Mouse (Mus musculus) erythroblast, embryonic 14.5 days (primary cell): ENCODE results near the gene Htr1d. TPM values are rescaled to one million over a fixed set of nuclear protein-coding genes. Genes with fewer than 3 reads are reported as not detected.

Experiments used
- H3K27me3 ChIP-seq: 2 replicates; pipeline ENCODE4 v1.6.1; 2012; ENCODE audit warnings: inconsistent platforms; ENCODE audit not compliant: control insufficient read depth
- H3K36me3 ChIP-seq: 2 replicates; pipeline ENCODE4 v1.6.1; 2012; ENCODE audit warnings: mild to moderate bottlenecking, inconsistent platforms; ENCODE audit not compliant: control insufficient read depth
- H3K4me1 ChIP-seq: 2 replicates; pipeline ENCODE4 v1.6.1; 2012; ENCODE audit warnings: inconsistent platforms; ENCODE audit not compliant: control insufficient read depth
- H3K4me3 ChIP-seq: replicated peaks from 2 replicates; pipeline ENCODE3; 2012; ENCODE audit warnings: moderate library complexity, mild to moderate bottlenecking, inconsistent platforms
- H3K9me3 ChIP-seq: 2 replicates; pipeline ENCODE4 v1.6.1; 2012; ENCODE audit warnings: low read length, inconsistent platforms, mixed read lengths; ENCODE audit not compliant: control insufficient read depth
- GATA1 ChIP-seq: IDR thresholded peaks from 2 replicates; pipeline ENCODE4 v1.6.1; 2012; ENCODE audit warnings: low read length, inconsistent platforms, mixed read lengths
- TAL1 ChIP-seq: IDR thresholded peaks from 3 replicates; pipeline ENCODE4 v1.6.1; 2012; ENCODE audit warnings: low read length, inconsistent platforms, mixed read lengths
- polyA plus RNA-seq: library from polyadenylated mRNA; stranded (reverse); fragments of >175 nt; gene quantifications from 2 replicates; pipeline ENCODE4 v1.2.3, GENCODE M21; 2012

Htr1d gene
- polyA plus RNA-seq, 1 experiment, result not detected

DNA sequence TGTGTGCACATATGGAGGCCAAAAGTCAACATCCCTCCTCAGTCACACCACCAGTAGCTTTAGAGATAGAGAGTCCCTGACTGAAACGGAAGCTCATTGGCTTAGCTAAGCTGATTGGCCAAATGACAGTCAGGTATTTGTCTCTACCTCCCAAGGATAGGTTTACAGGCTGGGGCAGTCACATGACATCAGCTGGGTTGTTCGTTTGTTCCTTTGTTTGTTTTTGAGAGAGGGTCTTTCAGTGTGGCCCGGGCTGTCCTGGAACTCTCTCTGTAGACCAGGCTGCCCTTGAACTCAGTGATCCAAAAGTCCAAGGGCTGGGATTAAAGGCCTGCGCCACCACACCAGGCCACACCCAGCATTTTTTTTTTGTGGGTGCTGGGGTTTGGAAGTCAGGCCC is 37.9 kb downstream of the Htr1d start:
- Histone ChIP-seq H3K9me3 (no peaks in the 10 kb centered on the region), H3K4me1 (peaks cover 18% of the 10 kb centered on the region), H3K36me3 (no peaks in the 10 kb centered on the region), H3K27me3 (peaks cover 49% of the 10 kb centered on the region), H3K4me3 (no peak overlapping the region)
- TF ChIP-seq TAL1 (no peak), GATA1 (no peak)

DNA sequence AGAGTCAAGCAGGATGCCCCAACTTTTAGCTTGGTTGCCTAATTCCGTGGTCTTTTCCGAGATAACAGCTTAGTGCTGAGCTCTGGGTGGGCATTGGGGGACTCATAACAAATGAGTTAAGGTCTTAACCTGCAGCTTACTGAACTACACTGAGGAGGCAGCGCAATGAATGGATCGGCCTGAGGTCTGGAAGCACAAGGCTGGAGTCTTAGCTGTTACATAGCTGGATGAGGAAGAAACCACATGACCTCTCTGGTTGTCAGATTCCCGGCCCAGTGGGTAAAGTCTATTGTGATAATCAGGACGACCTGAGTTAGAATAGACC is 38.4 kb downstream of the Htr1d start:
- Histone ChIP-seq H3K36me3 (no peaks in the 10 kb centered on the region), H3K4me3 (peak overlapping the region; percentile 72), H3K9me3 (no peaks in the 10 kb centered on the region), H3K27me3 (peaks cover 49% of the 10 kb centered on the region), H3K4me1 (peaks cover 18% of the 10 kb centered on the region)
- no peak for TF ChIP-seq TAL1
- TF ChIP-seq GATA1, result no peak

DNA sequence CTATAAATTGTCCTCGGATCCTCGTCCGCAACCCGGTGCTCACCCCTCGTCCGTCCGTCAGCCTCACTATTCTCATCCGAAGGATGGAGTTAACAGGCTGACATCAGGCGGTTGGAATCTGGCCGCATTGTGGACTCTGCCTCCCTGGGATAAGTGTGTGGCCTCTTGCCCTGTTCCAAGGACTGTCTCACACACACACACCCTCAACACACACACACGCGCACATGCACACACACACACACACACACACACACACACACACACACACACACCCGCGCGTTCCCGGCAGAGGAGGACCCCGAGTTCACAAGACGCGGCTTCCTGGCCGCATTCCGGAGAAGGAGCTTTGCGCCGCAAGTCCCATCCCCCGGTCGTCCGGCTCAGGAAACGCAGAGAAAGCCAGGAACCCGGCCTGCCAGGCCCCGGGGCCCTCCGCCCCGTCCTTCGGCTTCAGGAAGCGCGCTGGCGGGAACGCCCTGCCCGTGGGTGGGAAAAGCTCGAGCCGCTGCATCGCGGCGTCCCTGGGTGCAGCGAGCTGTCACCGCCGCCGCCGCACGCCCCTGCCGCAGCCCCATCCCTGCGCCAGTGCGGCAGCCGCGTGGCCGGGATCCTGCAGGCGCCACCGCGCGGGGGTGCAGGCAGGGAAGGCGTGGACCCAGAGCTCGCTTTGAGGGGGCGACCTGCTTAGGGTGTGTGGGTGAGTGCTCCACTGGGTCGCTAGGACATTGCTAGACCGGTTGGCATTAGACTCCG is 38.9 kb downstream of the Htr1d start, which contains the start of gene 6030445D17Rik:
6030445D17Rik (plus strand) TSS at position 165 of the 753 bp plus-strand sequence.
- H3K27me3 ChIP-seq, result peaks cover 49% of the 10 kb centered on the region
- no peaks in the 10 kb centered on the region for H3K9me3 ChIP-seq
- TF ChIP-seq GATA1 (no peak), TAL1 (no peak)

DNA sequence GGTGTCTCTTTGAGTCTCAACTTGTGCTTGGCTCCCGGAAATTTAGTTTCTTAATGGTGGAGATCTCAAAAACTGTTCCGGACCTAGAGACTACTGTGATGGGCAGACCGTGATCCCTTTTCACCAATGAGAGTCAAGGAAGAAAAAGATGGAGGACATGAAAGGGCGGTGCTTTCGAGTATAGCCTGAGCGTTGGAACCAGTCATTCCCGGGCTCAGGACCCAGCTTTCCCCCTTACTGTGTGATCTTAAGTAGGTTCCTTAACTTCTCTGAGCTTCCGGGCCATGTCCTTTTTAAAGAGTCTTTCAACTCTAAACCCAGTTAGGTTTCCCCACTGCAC is 39.5 kb downstream of the Htr1d start:
- Histone ChIP-seq H3K36me3 (no peaks in the 10 kb centered on the region), H3K4me3 (peak overlapping the region; percentile 72), H3K4me1 (peaks cover 18% of the 10 kb centered on the region), H3K27me3 (peaks cover 49% of the 10 kb centered on the region), H3K9me3 (no peaks in the 10 kb centered on the region)
- TF ChIP-seq TAL1, result no peak
- TF ChIP-seq GATA1, result no peak

More for the DNA sequence above, 38.9 kb downstream of the Htr1d start, which contains the start of gene 6030445D17Rik:
- Histone ChIP-seq H3K4me1 (peaks cover 18% of the 10 kb centered on the region), H3K4me3 (peak within 1 kb of the TSS; percentile 72), H3K36me3 (no peaks in the 10 kb centered on the region)

DNA sequence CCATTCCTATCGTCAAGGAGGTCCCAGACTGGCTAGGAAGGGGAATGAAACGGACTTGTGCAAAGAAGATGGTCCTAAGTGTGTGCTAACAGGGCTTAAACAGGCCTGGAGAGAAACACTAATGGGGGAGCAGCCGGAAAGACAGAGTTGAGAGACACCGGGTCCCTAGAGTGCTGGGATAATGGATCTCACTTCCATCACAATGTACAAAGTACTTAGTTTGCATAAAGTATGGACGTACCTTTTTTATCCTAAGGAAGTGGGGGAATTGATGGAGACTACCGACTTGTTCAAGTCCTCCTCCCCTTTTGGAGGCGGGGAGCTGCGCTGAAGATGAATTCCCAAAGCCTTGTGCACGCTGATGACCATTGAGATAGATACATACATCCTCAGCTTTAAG is 40.1 kb downstream of the Htr1d start:
- peaks cover 25% of the 10 kb centered on the region for H3K4me1 ChIP-seq
- H3K4me3 ChIP-seq, result peak overlapping the region; percentile 72
- no peaks in the 10 kb centered on the region for H3K9me3 ChIP-seq
- H3K27me3 ChIP-seq, result peaks cover 49% of the 10 kb centered on the region
- no peaks in the 10 kb centered on the region for H3K36me3 ChIP-seq
- no peak for TF ChIP-seq GATA1
- TF ChIP-seq TAL1, result no peak

DNA sequence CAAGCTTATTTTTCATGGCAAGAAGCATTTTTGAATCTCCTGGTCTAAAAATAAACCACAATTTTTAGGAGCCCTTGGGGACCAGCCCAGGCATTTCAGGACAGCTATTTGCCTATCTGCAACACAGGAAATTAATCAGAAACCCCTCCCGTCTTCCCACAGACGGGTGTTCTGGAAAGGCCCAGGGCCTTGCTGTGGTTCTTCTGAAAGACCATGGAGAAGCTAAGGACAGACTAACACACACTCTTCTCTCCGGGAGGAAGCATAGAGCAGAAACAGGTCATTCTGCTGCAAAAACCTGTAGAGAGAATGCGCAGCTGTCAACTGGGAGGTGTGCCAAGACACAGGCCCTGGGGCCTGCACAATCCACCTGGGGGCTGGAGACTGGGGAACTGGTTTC is 42.9 kb downstream of the Htr1d start:
- TF ChIP-seq TAL1 (no peak), GATA1 (no peak)
- Histone ChIP-seq H3K4me1 (peaks cover 47% of the 10 kb centered on the region), H3K9me3 (no peaks in the 10 kb centered on the region; the same call in 1 of the 2 replicates), H3K27me3 (peaks cover 58% of the 10 kb centered on the region), H3K36me3 (no peaks in the 10 kb centered on the region), H3K4me3 (no peak overlapping the region)

DNA sequence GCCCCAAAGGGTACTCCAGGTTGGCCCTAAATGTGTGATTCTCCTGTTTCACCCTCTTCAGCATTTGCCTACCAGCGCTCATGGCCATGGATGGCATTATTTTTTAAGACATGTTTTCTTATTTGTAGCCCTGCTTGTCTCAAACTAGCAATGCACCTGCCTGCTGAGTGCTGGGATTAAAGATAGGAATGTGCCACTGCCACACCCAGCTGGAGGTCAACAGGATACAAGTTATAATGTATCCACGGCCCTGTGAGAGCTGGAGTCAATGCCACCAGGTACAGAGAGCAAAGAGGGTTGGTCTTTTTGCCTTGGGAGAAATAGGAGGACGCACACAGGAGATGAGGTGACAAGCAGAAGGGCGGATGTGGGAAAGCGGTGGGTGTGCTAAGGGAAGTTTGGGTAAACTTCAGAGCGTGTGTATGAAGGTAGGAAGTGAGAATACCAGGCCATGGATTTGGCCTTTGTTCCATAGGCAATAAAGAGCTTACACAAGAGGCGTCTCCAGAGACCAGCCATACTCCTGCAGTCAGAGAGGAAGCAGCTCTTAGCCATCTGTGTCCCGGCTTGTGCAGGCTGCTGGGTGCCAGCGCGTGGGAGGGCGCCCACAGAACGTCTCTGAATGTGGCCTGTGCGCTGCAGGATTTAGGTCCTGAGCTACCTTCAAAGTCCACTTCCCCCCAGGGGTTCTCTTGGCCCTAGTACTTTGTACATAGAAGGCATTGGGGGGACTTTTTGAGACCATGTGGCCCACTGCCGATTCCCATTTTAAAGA is 45.4 kb downstream of the Htr1d start:
- Histone ChIP-seq H3K4me3 (peak overlapping the region; percentile 80), H3K4me1 (peaks cover 29% of the 10 kb centered on the region), H3K36me3 (no peaks in the 10 kb centered on the region), H3K9me3 (no peaks in the 10 kb centered on the region; the same call in 1 of the 2 replicates), H3K27me3 (peaks cover 56% of the 10 kb centered on the region)
- TF ChIP-seq GATA1 (no peak; the same call in 1 of the 2 replicates), TAL1 (peak; percentile 64)

DNA sequence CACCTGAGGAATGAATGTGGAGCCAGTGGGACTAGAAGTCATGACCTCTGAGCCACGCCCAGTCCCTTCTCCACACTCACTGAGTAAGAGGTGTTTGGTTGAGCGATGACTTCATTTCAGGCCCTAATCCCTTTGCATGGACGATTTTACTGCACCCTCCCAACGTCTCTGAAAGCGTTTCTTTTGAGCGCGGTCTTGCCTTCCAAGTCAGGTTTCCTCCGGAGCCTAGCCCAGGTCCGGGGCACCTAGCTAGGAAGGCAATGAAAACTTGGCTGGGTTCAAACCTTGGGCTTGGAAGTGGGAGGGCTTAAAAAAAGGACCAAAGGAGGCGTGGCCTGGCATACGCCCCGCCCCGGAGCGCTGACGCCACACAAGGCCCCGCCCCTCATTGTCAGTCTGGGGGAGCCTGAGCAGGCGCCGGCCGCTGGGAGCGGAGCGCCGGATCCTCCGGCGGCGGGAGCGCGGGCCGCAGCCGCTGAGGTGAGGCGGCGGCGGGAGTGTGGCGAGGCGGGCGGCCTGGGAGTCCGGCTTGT is 46.1 kb downstream of the Htr1d start, which contains the start of gene Luzp1:
Luzp1 (plus strand) TSS at position 391 of the 533 bp plus-strand sequence.
- TF ChIP-seq TAL1, result no peak
- no peak for TF ChIP-seq GATA1
- Histone ChIP-seq H3K36me3 (no peaks in the 10 kb centered on the region), H3K4me1 (peaks cover 29% of the 10 kb centered on the region), H3K4me3 (peak within 1 kb of the TSS; percentile 80), H3K9me3 (no peaks in the 10 kb centered on the region; the same call in 1 of the 2 replicates), H3K27me3 (peaks cover 52% of the 10 kb centered on the region)

DNA sequence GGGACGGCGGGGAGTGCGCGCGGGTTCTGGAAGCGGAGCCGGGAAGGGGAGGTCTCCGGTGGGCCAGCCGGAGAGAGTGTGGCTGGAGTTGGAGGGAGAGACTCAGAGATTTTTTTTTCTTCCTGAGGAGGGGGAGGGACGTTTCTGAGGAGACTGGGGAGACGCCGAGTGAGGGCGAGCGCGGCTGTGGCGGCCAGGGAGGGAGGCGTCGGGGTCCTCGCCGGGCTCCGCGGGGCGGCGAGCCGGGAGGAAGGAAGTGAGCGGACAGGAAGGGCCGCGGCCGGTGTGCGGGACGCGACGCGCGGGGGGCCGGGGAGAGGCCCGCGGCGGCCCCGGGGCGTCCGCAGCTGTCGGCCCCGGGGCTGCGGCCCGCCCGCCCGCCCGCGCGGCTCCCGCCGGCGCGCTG is 46.6 kb downstream of the Htr1d start:
- H3K36me3 ChIP-seq, result no peaks in the 10 kb centered on the region

More for the DNA sequence above, 46.6 kb downstream of the Htr1d start:
- Histone ChIP-seq H3K4me3 (peak overlapping the region; percentile 80), H3K9me3 (no peaks in the 10 kb centered on the region; the same call in 1 of the 2 replicates), H3K4me1 (peaks cover 29% of the 10 kb centered on the region), H3K27me3 (peaks cover 51% of the 10 kb centered on the region)
- TF ChIP-seq GATA1 (no peak), TAL1 (no peak)
